Mouse (Mus musculus) kidney, embryonic 15.5 days (tissue): Measurements from ENCODE around the gene Poc1a. TPM values are rescaled to one million over a fixed set of nuclear protein-coding genes. Genes with fewer than 3 reads are reported as not detected.

Experiments
- ATAC-seq: fragments of 200-750 bp; cut with Nextera tagmentation; replicated peaks from 2 replicates; pipeline ENCODE4 v1.8.0; 2017; ENCODE audit warnings: moderate TSS enrichment; ENCODE audit not compliant: low FRiP score
- H3K27ac ChIP-seq: fragments of 300-500 bp; sonication (generic); 2 replicates; pipeline ENCODE4 v1.5.1; 2015; ENCODE audit warnings: mild to moderate bottlenecking, inconsistent platforms
- H3K27me3 ChIP-seq: fragments of 300-500 bp; sonication (generic); 2 replicates; pipeline ENCODE4 v1.6.1; 2015; ENCODE audit warnings: inconsistent platforms
- H3K36me3 ChIP-seq: fragments of 300-500 bp; sonication (generic); 2 replicates; pipeline ENCODE4 v1.6.1; 2015; ENCODE audit warnings: inconsistent platforms
- H3K4me1 ChIP-seq: fragments of 300-500 bp; sonication (generic); 2 replicates; pipeline ENCODE4 v1.6.1; 2015; ENCODE audit warnings: inconsistent platforms
- H3K4me2 ChIP-seq: fragments of 300-500 bp; sonication (generic); 2 replicates; pipeline ENCODE4 v1.6.1; 2015; ENCODE audit warnings: moderate library complexity, mild to moderate bottlenecking, inconsistent platforms
- H3K4me3 ChIP-seq: fragments of 300-500 bp; sonication (generic); replicated peaks from 2 replicates; pipeline ENCODE4 v1.5.1; 2015; ENCODE audit warnings: mild to moderate bottlenecking, inconsistent platforms
- H3K9ac ChIP-seq: fragments of 300-500 bp; sonication (generic); 2 replicates; pipeline ENCODE4 v1.6.1; 2015; ENCODE audit warnings: mild to moderate bottlenecking, inconsistent platforms
- H3K9me3 ChIP-seq: fragments of 300-500 bp; sonication (generic); replicated peaks from 2 replicates; pipeline ENCODE4 v1.6.1; 2016; ENCODE audit warnings: inconsistent platforms
- WGBS: fragments of 180-500 bp; shearing (Covaris S2); methylation state at CpG from one replicate; pipeline ENCODE4 v1.1.7; 2015; ENCODE audit warnings: mixed read lengths; 5-methylcytosine and 5-hydroxymethylcytosine counted together
- polyA plus RNA-seq: library from polyadenylated mRNA; unstranded; fragments of >200 nt; fragmentation: Nextera tagmentation; extraction: Ambion mirVana; gene quantifications from 2 replicates; pipeline ENCODE4 v1.2.1, GENCODE M21; 2015

The Poc1a gene
- polyA plus RNA-seq, 1 experiment from 2014 or later = 28.0 TPM

DNA sequence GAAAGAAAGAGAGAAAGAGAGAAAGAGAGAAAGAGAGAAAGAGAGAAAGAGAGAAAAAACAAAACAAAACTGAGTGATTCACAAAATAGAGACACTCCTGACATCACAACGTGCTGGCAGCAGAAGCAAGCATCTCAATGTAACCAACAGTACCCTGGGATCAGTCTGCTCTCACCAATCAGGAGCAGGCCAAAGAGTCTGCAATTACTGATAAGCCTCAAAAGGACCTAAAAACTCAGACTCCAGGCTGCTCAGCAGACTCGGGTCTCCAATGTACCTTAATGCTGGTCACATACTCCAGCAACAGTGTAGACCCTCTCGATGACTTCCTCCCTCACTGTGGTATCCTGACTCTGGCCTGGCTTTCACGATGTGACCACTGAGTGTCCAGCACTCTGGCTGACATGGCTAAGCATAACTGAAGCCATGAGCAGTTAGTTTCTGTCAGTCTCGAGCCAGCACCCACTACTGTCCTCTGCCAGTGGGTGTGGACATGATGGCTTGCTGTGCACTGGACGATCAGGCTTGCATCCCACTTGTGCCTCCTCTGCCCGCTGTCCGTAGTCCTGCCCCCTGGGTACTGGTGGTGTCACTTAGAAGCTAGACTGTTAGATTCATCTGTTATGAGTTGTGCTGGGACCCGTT, 117.9 kb downstream of the Poc1a start:
- no peaks in the 10 kb centered on the region for H3K36me3 ChIP-seq
- peaks cover 26% of the 10 kb centered on the region for H3K4me1 ChIP-seq
- no peak overlapping the region for H3K4me2 ChIP-seq
- H3K4me3 ChIP-seq = no peak overlapping the region
- H3K27ac ChIP-seq = no peak overlapping the region
- ATAC-seq = no peak
- no peaks in the 10 kb centered on the region for H3K9me3 ChIP-seq
- H3K27me3 ChIP-seq = no peaks in the 10 kb centered on the region
- H3K9ac ChIP-seq = no peak overlapping the region
- 75% methylated on average over 9 of the region's 9 CpGs for WGBS

DNA sequence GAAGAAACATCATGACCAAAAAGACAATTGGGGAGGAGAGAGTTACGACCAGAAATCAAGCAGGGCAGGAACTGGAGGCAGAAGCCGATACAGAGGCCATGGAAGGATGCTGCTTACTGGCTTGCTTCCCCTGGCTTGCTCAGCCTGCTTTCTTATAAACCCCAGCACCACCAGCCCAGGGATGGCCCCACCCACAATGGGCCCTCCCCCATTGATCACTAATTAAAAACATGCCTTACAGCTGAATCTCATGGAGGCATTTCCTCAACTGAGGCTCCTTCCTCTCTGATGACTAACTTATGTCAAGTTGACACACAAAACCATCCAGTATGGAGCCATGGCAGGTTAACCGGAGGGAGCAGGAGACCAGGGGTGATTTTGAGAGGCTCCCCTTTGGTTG, 118.9 kb downstream of the Poc1a start:
- no peak for ATAC-seq
- Histone ChIP-seq H3K9me3 (no peaks in the 10 kb centered on the region), H3K4me2 (no peak overlapping the region), H3K9ac (no peak overlapping the region), H3K27ac (no peak overlapping the region), H3K4me3 (no peak overlapping the region), H3K27me3 (no peaks in the 10 kb centered on the region), H3K36me3 (no peaks in the 10 kb centered on the region), H3K4me1 (peaks cover 22% of the 10 kb centered on the region)
- 76% methylated on average over 3 of the region's 3 CpGs for WGBS

Other genes with a start within 250 kb of the Poc1a start
- gene Col6a4, start 184.3 kb upstream of the Poc1a start, polyA plus RNA-seq = 0.55 and 0.64 TPM in 2 replicates
- gene Glyctk, start 122.9 kb upstream of the Poc1a start, polyA plus RNA-seq = 7.9 and 9.4 TPM in 2 replicates
- 21.9 and 28.3 TPM in 2 replicates for gene Wdr82, start 110.1 kb upstream of the Poc1a start, polyA plus RNA-seq
- gene Ppm1m, start 81.3 kb upstream of the Poc1a start, polyA plus RNA-seq = 49.0 and 55.1 TPM in 2 replicates
- gene Twf2, start 78.0 kb upstream of the Poc1a start, polyA plus RNA-seq = 67.0 and 73.4 TPM in 2 replicates
- gene Tlr9, start 58.5 kb upstream of the Poc1a start, polyA plus RNA-seq = 0.09 TPM in 1 of 2 replicates, not detected in the other
- 104 and 121 TPM in 2 replicates for gene Alas1, start 32.4 kb upstream of the Poc1a start, polyA plus RNA-seq
- 15.6 and 17.7 TPM in 2 replicates for gene Dusp7, start 87.6 kb downstream of the Poc1a start, polyA plus RNA-seq
- 1,077 and 1,119 TPM in 2 replicates for gene Rpl29, start 148.4 kb downstream of the Poc1a start, polyA plus RNA-seq
- 49.9 and 52.0 TPM in 2 replicates for gene Acy1, start 157.3 kb downstream of the Poc1a start, polyA plus RNA-seq
- 27.9 and 30.6 TPM in 2 replicates for gene Abhd14b, start 166.4 kb downstream of the Poc1a start, polyA plus RNA-seq
- 55.5 and 56.8 TPM in 2 replicates for gene Abhd14a, start 166.6 kb downstream of the Poc1a start, polyA plus RNA-seq
- 118 and 140 TPM in 2 replicates for gene Pcbp4, start 172.2 kb downstream of the Poc1a start, polyA plus RNA-seq
- 0.22 and 0.47 TPM in 2 replicates for gene Gpr62, start 184.9 kb downstream of the Poc1a start, polyA plus RNA-seq
- gene Rrp9, start 194.9 kb downstream of the Poc1a start, polyA plus RNA-seq = 52.8 and 54.3 TPM in 2 replicates
- gene Parp3, start 195.9 kb downstream of the Poc1a start, polyA plus RNA-seq = 2.8 and 4.3 TPM in 2 replicates
- gene Iqcf1, start 218.9 kb downstream of the Poc1a start, polyA plus RNA-seq = not detected in 2 replicates
- not detected in 2 replicates for gene Iqcf5, start 233.5 kb downstream of the Poc1a start, polyA plus RNA-seq